Mouse (Mus musculus) small intestine, adult 2 months (tissue): ENCODE results near the gene Xylt1.

Experiments used
- CTCF ChIP-seq: fragments of 200-500 bp; IDR thresholded peaks from 2 replicates; pipeline ENCODE4 v1.5.1; 2012; ENCODE audit warnings: low read depth, mild to moderate bottlenecking, control low read depth, inconsistent platforms, low read length, moderate library complexity, mixed read lengths; ENCODE audit not compliant: insufficient replicate concordance, insufficient read length; ENCODE audit errors: extremely low read depth
- POLR2A ChIP-seq: fragments of 200-500 bp; IDR thresholded peaks from 2 replicates; pipeline ENCODE4 v1.6.1; 2012; ENCODE audit warnings: low read depth, mild to moderate bottlenecking, control low read depth, inconsistent platforms, low read length, moderate library complexity

DNA sequence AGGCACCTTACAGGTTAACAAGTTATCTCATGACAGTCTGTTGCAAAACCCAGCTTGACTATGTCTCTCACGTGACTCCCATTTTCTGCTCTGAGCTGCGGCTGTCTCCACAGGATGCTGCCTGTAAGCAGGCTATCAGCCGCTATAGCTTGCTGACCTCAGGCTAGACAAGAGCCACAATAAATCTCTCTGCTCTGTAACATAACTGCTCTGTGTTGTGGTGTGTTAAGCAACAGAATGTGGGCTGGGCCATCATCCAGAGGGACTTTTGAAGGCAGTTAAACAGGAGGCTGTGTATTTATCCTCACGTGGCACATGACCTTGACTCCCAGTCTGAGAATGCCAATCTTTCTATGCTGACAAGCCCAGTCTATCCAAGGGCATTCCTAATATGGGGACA, 136.1 kb downstream of the Xylt1 start:
- no peak for TF ChIP-seq CTCF
- no peak for TF ChIP-seq POLR2A
